Mouse (Mus musculus) neural tube, embryonic 13.5 days (tissue): ENCODE data around the gene 4430402I18Rik. TPM values are rescaled to one million over a fixed set of nuclear protein-coding genes. Genes with fewer than 3 reads are reported as not detected.

Experiments
- ATAC-seq: fragments of 200-750 bp; cut with Nextera tagmentation; 2 replicates; pipeline ENCODE4 v1.8.0; 2017; ENCODE audit warnings: low read depth, mild to moderate bottlenecking, moderate TSS enrichment, moderate library complexity
- H3K27ac ChIP-seq: fragments of 300-500 bp; sonication (generic); replicated peaks from 2 replicates; pipeline ENCODE4 v1.5.1; 2015; ENCODE audit warnings: moderate library complexity, mild to moderate bottlenecking, inconsistent platforms
- H3K27me3 ChIP-seq: fragments of 300-500 bp; sonication (generic); 2 replicates; pipeline ENCODE4 v1.6.1; 2015; ENCODE audit warnings: mild to moderate bottlenecking, inconsistent platforms
- H3K36me3 ChIP-seq: fragments of 300-500 bp; sonication (generic); 2 replicates; pipeline ENCODE4 v1.6.1; 2015; ENCODE audit warnings: mild to moderate bottlenecking, inconsistent platforms
- H3K4me1 ChIP-seq: fragments of 300-500 bp; sonication (generic); replicated peaks from 2 replicates; pipeline ENCODE4 v1.6.1; 2015; ENCODE audit warnings: inconsistent platforms
- H3K4me2 ChIP-seq: fragments of 300-500 bp; sonication (generic); 2 replicates; pipeline ENCODE4 v1.6.1; 2015; ENCODE audit warnings: inconsistent platforms, mild to moderate bottlenecking, moderate library complexity
- H3K4me3 ChIP-seq: fragments of 300-500 bp; sonication (generic); 2 replicates; pipeline ENCODE4 v1.5.1; 2015; ENCODE audit warnings: mild to moderate bottlenecking, inconsistent platforms
- H3K9ac ChIP-seq: fragments of 300-500 bp; sonication (generic); 2 replicates; pipeline ENCODE4 v1.6.1; 2015; ENCODE audit warnings: moderate library complexity, mild to moderate bottlenecking, inconsistent platforms
- H3K9me3 ChIP-seq: fragments of 300-500 bp; sonication (generic); 2 replicates; pipeline ENCODE4 v1.6.1; 2016; ENCODE audit warnings: inconsistent platforms
- WGBS: fragments of 180-500 bp; shearing (Covaris S2); methylation state at CpG from one replicate; pipeline ENCODE4 v1.1.7; 2015; 5-methylcytosine and 5-hydroxymethylcytosine counted together
- polyA plus RNA-seq: library from polyadenylated mRNA; unstranded; fragments of >200 nt; fragmentation: Nextera tagmentation; extraction: Ambion mirVana; gene quantifications from 2 replicates; pipeline ENCODE4 v1.2.1, GENCODE M21; 2015

The 4430402I18Rik gene
- polyA plus RNA-seq, 1 experiment from 2014 or later, result 0.80 TPM

GRCm38 (mm10) chr19:28844946-28845710, 122.5 kb downstream of the 4430402I18Rik start:
- Histone ChIP-seq H3K9ac (no peak overlapping the region), H3K4me2 (no peak overlapping the region), H3K27me3 (no peaks in the 10 kb centered on the region), H3K9me3 (no peaks in the 10 kb centered on the region), H3K4me3 (no peak overlapping the region), H3K4me1 (peaks cover 11% of the 10 kb centered on the region; the same call in 1 of the 2 replicates), H3K27ac (no peak overlapping the region), H3K36me3 (no peaks in the 10 kb centered on the region)
- WGBS, result 58% methylated on average over 8 of the region's 8 CpGs
- peak; percentile 11; the same call in 1 of the 2 replicates for ATAC-seq

Other genes with a start within 250 kb of the 4430402I18Rik start
- gene Slc1a1, start 132.8 kb downstream of the 4430402I18Rik start, polyA plus RNA-seq, result 27.4 and 29.3 TPM in 2 replicates
- 11.0 and 12.0 TPM in 2 replicates for gene Plpp6, start 3.8 kb downstream of the 4430402I18Rik start, polyA plus RNA-seq
- 47.2 and 49.7 TPM in 2 replicates for gene Cdc37l1, start 22.6 kb upstream of the 4430402I18Rik start, polyA plus RNA-seq
- gene Ak3, start 80.2 kb upstream of the 4430402I18Rik start, polyA plus RNA-seq, result 69.8 and 71.9 TPM in 2 replicates
- gene Rcl1, start 133.6 kb upstream of the 4430402I18Rik start, polyA plus RNA-seq, result 32.8 and 34.6 TPM in 2 replicates